Mouse (Mus musculus) adrenal gland, adult 8-10 months (tissue): ENCODE data around the gene Zcchc14. TPM values are rescaled to one million over a fixed set of nuclear protein-coding genes. Genes with fewer than 3 reads are reported as not detected.

Source experiments
- total RNA-seq, 4 experiments: library from RNA; stranded (reverse); gene quantifications; 2 replicates each; pipeline ENCODE4 v1.2.4; 2022

Gene Zcchc14
- total RNA-seq, 4 experiments from 2014 or later = 38.8 to 62.5 (median 51.0) TPM

Other genes starting within 250 kb of the Zcchc14 start
- not detected for gene 1700018B08Rik, start 108.6 kb downstream of the Zcchc14 start, total RNA-seq
- gene Fbxo31, start 74.1 kb downstream of the Zcchc14 start, total RNA-seq = 10 to 100 TPM; 33.4 to 52.9 (median 41.8) TPM
- gene Map1lc3b, start 62.5 kb downstream of the Zcchc14 start, total RNA-seq = 100 to 1,000 TPM; 167 to 214 (median 191) TPM
- 1 to 10 TPM; 3.2 to 6.1 (median 4.6) TPM for gene Jph3, start 76.7 kb upstream of the Zcchc14 start, total RNA-seq
- 10 to 100 TPM; 22.4 to 36.8 (median 29.4) TPM for gene Klhdc4, start 176.7 kb upstream of the Zcchc14 start, total RNA-seq